Mouse (Mus musculus) embryo, embryonic 11 days (tissue): ENCODE results near the gene Neb.

Experiments
- DNase-seq: peaks from one replicate; pipeline ENCODE4 v3.0.0-alpha.2; 2015

Neb gene

DNA sequence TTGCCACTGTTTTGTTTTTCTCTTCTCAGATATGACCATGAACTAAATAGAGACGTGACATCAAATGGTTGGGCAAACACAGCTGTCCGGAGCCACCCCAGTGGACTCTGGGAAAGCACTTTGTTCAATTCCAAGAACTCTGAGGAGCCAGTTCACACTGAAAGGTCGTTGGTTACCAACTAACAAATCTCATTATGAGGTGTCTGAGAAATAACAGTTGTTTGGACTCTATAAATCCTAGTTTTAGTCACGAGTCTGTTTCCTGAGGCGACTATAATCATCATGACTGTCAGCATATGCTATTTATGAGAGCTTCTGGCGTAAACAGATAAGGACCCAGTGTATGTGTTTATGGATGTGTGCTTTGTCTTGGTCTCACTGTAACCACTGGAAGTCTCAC lies 5.8 kb downstream of the Neb start:
- DNase-seq, result no peak

DNA sequence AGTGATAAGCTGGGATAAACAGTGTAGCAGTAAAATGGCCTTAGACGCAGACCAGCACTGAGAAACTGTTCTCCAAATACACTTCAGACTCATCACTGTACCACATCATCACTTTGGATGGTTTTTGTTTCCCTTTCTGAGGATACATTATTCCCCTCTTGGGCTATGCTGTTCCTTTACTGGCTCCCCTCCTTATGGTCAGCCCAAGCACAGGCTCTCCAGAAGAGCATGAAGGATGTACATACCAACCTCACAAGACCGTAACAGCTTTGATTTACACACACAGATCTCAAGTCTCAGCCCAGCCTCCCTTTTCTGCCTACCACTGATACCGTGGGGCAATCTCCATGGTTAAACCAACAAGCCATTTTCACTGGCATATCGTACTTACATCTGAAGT lies 6.2 kb downstream of the Neb start:
- DNase-seq, result no peak

GRCm38 (mm10) chr2:52371066-52371465 lies 7.2 kb downstream of the Neb start:
- DNase-seq, result no peak

DNA sequence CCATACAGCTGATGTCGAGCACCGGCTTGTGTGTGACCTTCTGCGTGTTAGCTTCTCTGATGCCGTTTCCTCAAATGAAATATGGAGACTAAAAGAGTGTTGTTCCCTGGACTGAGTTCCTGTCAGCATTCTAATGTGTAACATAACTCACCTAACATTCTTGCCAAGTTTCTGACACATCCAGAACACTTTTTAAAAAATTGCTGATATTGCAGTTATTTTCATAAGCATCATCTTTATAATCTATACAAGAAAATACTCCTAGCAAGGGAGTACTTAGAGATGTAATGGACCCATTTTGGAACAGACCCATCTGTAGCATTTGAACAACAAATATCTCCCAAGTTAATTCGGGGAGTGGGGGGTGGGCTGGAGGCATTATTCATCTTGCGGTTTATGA lies 8.7 kb downstream of the Neb start:
- DNase-seq, result no peak

- DNase-seq, result no peak
Measured at GRCm38 (mm10) chr2:52367665-52368064, 10.6 kb downstream of the Neb start.

DNA sequence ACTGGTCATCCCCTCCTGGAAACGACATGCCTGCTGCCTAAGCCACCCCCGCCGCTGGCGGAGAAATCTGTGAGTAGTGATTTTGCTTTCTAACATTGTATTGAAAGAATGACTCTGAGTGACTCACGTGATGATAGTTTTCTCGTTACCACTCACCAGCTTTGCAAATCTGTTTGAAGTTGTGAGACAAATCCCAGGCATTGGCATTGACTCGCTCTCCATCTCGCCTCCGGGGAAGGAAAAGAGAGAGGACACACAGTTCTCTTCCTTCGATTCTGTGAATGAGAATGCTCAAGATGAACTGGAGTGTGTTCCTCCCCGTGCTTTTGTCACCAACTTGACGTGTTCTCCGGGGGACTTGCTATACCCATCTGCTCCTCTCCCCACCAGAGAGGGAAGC lies 11.0 kb downstream of the Neb start:
- DNase-seq, result no peak

- no peak for DNase-seq
Measured at GRCm38 (mm10) chr2:52361086-52361485, 17.2 kb downstream of the Neb start.

DNA sequence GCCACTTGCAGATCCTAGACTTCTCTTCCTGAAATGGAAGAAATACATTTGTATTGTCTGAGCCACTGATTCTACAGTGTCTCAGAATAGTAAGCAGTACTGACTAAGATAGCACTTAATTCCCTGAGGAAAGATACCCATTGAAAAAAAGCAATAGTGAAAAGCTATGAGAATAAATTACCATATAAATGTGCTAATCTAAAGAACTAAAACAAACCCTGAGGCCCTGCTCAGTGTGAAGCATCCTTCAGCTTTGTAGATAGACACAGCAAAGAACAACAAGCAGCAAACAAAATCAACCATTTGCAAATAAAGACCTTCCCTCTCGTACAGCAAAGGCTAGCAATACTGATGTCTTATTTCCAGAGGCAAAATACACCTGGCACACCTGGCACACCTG lies 18.6 kb downstream of the Neb start:
- no peak for DNase-seq

GRCm38 (mm10) chr2:52358156-52358555 lies 20.1 kb downstream of the Neb start:
- DNase-seq, result no peak

- no peak for DNase-seq
Measured at GRCm38 (mm10) chr2:52351029-52351428, 27.2 kb downstream of the Neb start.

- no peak for DNase-seq
Measured at GRCm38 (mm10) chr2:52340990-52341389, 37.3 kb downstream of the Neb start.

- no peak for DNase-seq
Measured at GRCm38 (mm10) chr2:52335556-52335955, 42.7 kb downstream of the Neb start.

GRCm38 (mm10) chr2:52335087-52335486 lies 43.2 kb downstream of the Neb start:
- DNase-seq, result no peak

DNA sequence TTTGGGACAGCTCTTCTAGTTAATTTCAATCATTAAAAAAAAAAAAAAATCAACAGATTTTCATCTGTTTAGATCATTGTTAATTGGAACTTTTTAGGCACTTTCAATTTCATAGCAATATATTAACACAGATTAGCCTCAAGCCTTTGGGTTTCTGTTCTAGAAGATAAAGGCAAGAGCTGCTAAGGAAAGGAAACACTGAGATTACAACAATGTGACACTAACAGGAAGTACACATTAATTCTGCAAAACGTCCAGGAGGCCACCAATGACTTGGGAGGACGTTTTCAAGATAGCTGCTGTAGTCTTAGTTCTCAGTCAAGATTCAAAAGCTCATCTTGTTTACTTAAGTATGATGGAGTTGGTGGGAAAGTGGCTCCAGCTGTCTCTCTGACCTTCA lies 44.7 kb downstream of the Neb start:
- DNase-seq, result no peak

DNA sequence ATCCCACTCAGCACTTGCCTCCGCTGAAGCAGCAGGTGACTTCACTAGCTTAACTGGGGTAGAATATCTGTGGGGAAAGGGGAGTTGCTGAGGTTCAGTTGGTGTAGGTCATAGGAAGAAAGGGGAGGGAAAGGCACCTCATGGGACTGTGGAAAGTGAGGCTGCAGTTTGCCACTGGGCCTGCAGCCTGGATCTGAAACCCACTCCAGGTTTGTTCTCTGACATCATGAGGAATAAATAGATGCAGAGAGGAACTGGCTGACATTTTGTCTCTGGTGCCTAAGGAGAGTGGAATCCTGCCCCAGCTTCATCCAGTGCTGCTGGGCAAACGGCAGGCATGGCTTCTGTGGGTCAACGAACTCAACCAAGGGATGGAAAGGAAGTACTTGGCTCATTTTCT lies 46.5 kb downstream of the Neb start:
- no peak for DNase-seq

- no peak for DNase-seq
Measured at GRCm38 (mm10) chr2:52327244-52327815, 50.9 kb downstream of the Neb start.

- no peak for DNase-seq
Measured at GRCm38 (mm10) chr2:52321866-52322265, 56.4 kb downstream of the Neb start.

GRCm38 (mm10) chr2:52320175-52320574 lies 58.1 kb downstream of the Neb start:
- no peak for DNase-seq

DNA sequence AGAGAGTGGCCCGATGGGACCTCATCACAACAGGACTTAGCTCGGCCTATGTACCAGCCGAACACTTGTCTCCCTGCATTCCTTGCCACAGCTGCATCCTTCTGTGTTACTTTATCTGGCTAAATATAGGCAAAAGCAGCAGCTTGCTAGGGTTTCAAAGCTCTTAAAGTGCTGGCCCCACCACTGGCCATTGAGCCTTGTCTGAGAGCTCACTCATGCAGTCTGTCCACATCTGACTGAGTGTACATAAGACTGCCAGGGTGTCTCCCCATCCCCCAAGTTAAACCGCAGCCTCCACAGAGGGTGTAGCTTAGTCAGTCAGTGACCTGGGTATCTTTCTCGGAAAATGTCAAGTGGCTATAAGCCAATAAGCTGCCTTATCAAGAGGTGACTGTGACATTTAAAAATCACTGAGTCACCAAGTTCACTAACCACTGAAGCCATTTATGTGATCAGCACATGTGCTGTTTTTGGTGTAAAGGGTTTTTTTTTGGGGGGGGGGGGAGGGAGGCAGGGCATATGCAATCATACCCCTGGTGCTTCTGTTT lies 59.2 kb downstream of the Neb start:
- DNase-seq, result no peak

DNA sequence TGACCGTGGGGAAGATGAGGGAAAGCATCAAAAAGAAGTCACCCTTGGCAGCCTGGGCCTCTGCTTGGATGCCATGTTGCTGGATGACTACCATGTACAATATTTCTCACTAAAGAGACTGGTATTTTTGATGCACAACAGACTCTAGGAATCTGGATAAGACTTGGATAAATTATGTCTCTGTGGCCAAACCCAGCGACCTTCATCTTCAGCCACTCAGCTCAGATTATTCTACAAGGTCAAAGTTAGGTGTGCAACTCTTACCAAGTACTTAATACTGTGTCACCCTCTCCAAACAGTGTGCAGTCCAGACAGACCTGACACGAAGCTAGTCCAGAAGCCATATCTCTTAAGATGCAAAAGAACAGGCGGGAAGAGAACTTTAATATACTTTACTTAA lies 60.8 kb downstream of the Neb start:
- no peak for DNase-seq

GRCm38 (mm10) chr2:52315737-52316136 lies 62.5 kb downstream of the Neb start:
- no peak for DNase-seq

DNA sequence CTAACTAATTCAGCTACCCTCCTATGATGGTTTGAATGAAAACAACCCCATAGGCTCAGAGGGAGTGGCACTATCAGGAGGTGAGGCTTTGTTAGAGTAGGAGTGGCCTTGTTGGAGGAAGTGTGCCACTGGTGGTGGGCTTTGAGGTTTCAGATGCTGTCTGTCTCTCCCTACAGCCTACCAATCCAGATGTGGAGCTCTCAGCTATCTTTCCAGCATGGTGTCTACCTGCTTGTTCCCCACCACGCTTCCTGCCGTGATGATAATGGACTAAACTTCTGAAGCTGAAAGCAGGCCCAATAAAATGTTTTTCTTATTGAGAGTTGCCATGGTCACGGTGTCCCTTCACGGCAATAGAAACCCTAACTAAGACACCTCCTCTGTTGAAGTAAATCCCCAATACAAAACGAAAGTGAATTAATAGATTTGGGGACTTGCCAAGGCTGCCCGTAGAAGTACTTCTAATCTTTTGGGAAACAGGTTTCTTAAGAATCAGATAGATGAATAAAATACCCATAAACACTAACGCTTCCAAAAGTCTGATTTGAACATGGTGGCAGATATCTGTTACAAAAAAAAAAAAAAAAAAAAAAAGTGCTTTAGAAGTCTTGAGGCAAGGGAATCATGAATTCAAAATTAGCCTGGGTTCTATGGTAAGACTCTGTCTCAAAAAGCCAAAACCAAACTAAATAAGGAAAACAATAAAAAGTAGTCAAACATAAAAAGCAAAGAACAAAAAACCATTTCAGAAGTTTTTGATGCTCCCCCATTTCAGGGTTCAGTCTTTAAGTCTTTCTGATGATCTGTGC lies 63.1 kb downstream of the Neb start:
- DNase-seq, result no peak

GRCm38 (mm10) chr2:52310757-52311156 lies 67.5 kb downstream of the Neb start:
- DNase-seq, result no peak

- DNase-seq, result no peak
Measured at GRCm38 (mm10) chr2:52306635-52307034, 71.6 kb downstream of the Neb start.

- DNase-seq, result no peak
Measured at GRCm38 (mm10) chr2:52304554-52304953, 73.7 kb downstream of the Neb start.
